Mouse (Mus musculus): ENCODE results near the gene Atf7.

GRCm38 (mm10) chr15:102511285-102511833 lies 113.9 kb downstream of the Atf7 start:
- TF ChIP-seq CTCF (IDR thresholded peaks at IDR 0.05; ENCODE audit: extremely low read depth, insufficient read depth, low read length) (no peak), POLR2A (IDR thresholded peaks at IDR 0.05; ENCODE audit: extremely low read depth, insufficient read depth, low read length) (no peak)

Data from cortical plate, adult 2 months (tissue).